Mouse (Mus musculus) c-Kit-positive CD71-positive TER-119-positive erythroid progenitor cells, embryonic 14.5 days (primary cell): Measurements from ENCODE around the gene Ids.
A peak's percentile ranks its signal among the peaks of the same experiment; 100 is the strongest.
"Not testable (repeated sequence)": the region's sequence is repeated elsewhere in the genome, so short reads cannot be mapped to it uniquely, and the experiment has no call there.

Experiments used
- DNase-seq: peaks from one replicate; pipeline ENCODE4 v3.0.0-alpha.2; 2013; ENCODE audit warnings: low spot score

The Ids gene

GRCm38 (mm10) chrX:70364661-70365613 is at the start of gene Ids:
Gene Ids (minus strand): TSS chrX:70365084.
- DNase-seq = peak; percentile 76

GRCm38 (mm10) chrX:70392636-70393035 is 27.8 kb upstream of the Ids start:
- not testable (repeated sequence) for DNase-seq

GRCm38 (mm10) chrX:70385962-70386351 is 21.1 kb upstream of the Ids start:
- no peak for DNase-seq

GRCm38 (mm10) chrX:70385276-70385961 is 20.5 kb upstream of the Ids start, which contains the start of gene 1110012L19Rik:
Gene 1110012L19Rik (plus strand): TSS chrX:70385877.
- peak; percentile 70 for DNase-seq

GRCm38 (mm10) chrX:70384917-70385275 is 20.0 kb upstream of the Ids start:
- DNase-seq = no peak

GRCm38 (mm10) chrX:70374469-70375110 is 9.7 kb upstream of the Ids start:
- DNase-seq = not testable (repeated sequence)

- DNase-seq = not testable (repeated sequence)
Measured at GRCm38 (mm10) chrX:70369758-70370157, 4.9 kb upstream of the Ids start.

GRCm38 (mm10) chrX:70364202-70364601 is 682 bp downstream of the Ids start:
- no peak for DNase-seq

- no peak for DNase-seq
Measured at GRCm38 (mm10) chrX:70363446-70363845, 1.4 kb downstream of the Ids start.

GRCm38 (mm10) chrX:70362985-70363384 is 1.9 kb downstream of the Ids start:
- no peak for DNase-seq

GRCm38 (mm10) chrX:70330202-70330843 is 34.6 kb downstream of the Ids start:
- DNase-seq = no peak

GRCm38 (mm10) chrX:70328530-70329143 is 36.2 kb downstream of the Ids start:
- no peak for DNase-seq

- DNase-seq = no peak
Measured at GRCm38 (mm10) chrX:70327656-70328055, 37.2 kb downstream of the Ids start.

GRCm38 (mm10) chrX:70319254-70319653 is 45.6 kb downstream of the Ids start:
- no peak for DNase-seq

- DNase-seq = no peak
Measured at GRCm38 (mm10) chrX:70314949-70315641, 49.8 kb downstream of the Ids start.
